Mouse (Mus musculus): ENCODE measurements around the gene Spats2l. TPM values are rescaled to one million over a fixed set of nuclear protein-coding genes. Genes with fewer than 3 reads are reported as not detected.

Spats2l gene
- polyA plus RNA-seq (2012): not detected in 2 replicates

- TF ChIP-seq GATA1 (IDR thresholded peaks at IDR 0.05; ENCODE audit: low read length): no peak
Measured at GRCm38 (mm10) chr1:57774001-57774667, at the start of gene Spats2l. Gene Spats2l, plus strand, starts transcription at chr1:57774162.

GRCm38 (mm10) chr1:57725268-57725667 is 48.7 kb upstream of the Spats2l start:
- no peak for TF ChIP-seq GATA1 (IDR thresholded peaks at IDR 0.05; ENCODE audit: low read length)

- no peak for TF ChIP-seq GATA1 (IDR thresholded peaks at IDR 0.05; ENCODE audit: low read length)
Measured at GRCm38 (mm10) chr1:57735877-57736276, 38.1 kb upstream of the Spats2l start.

GRCm38 (mm10) chr1:57741740-57742139 is 32.2 kb upstream of the Spats2l start:
- no peak for TF ChIP-seq GATA1 (IDR thresholded peaks at IDR 0.05; ENCODE audit: low read length)

- no peak for TF ChIP-seq GATA1 (IDR thresholded peaks at IDR 0.05; ENCODE audit: low read length)
Measured at GRCm38 (mm10) chr1:57742266-57742665, 31.7 kb upstream of the Spats2l start.

- no peak for TF ChIP-seq GATA1 (IDR thresholded peaks at IDR 0.05; ENCODE audit: low read length)
Measured at GRCm38 (mm10) chr1:57751781-57752180, 22.2 kb upstream of the Spats2l start.

GRCm38 (mm10) chr1:57766396-57766795 is 7.6 kb upstream of the Spats2l start:
- no peak for TF ChIP-seq GATA1 (IDR thresholded peaks at IDR 0.05; ENCODE audit: low read length)

- no peak for TF ChIP-seq GATA1 (IDR thresholded peaks at IDR 0.05; ENCODE audit: low read length)
Measured at GRCm38 (mm10) chr1:57773326-57773725, 636 bp upstream of the Spats2l start.

- TF ChIP-seq GATA1 (IDR thresholded peaks at IDR 0.05; ENCODE audit: low read length): no peak
Measured at GRCm38 (mm10) chr1:57774668-57775495, 920 bp downstream of the Spats2l start.

- no peak for TF ChIP-seq GATA1 (IDR thresholded peaks at IDR 0.05; ENCODE audit: low read length)
Measured at GRCm38 (mm10) chr1:57775496-57775790, 1.5 kb downstream of the Spats2l start.

- no peak for TF ChIP-seq GATA1 (IDR thresholded peaks at IDR 0.05; ENCODE audit: low read length)
Measured at GRCm38 (mm10) chr1:57776671-57777281, 2.8 kb downstream of the Spats2l start.

GRCm38 (mm10) chr1:57784300-57784699 is 10.3 kb downstream of the Spats2l start:
- TF ChIP-seq GATA1 (IDR thresholded peaks at IDR 0.05; ENCODE audit: low read length): no peak

- TF ChIP-seq GATA1 (IDR thresholded peaks at IDR 0.05; ENCODE audit: low read length): no peak
Measured at GRCm38 (mm10) chr1:57789831-57790230, 15.9 kb downstream of the Spats2l start.

- TF ChIP-seq GATA1 (IDR thresholded peaks at IDR 0.05; ENCODE audit: low read length): no peak
Measured at GRCm38 (mm10) chr1:57792212-57792611, 18.2 kb downstream of the Spats2l start.

GRCm38 (mm10) chr1:57795838-57796237 is 21.9 kb downstream of the Spats2l start:
- TF ChIP-seq GATA1 (IDR thresholded peaks at IDR 0.05; ENCODE audit: low read length): no peak

GRCm38 (mm10) chr1:57799398-57799797 is 25.4 kb downstream of the Spats2l start:
- TF ChIP-seq GATA1 (IDR thresholded peaks at IDR 0.05; ENCODE audit: low read length): no peak

All from G1E-ER4 (cell line).